Mouse (Mus musculus) myocyte (in vitro differentiated cells): ENCODE data around the gene Nudt22.

Experiments used
- CEBPB ChIP-seq: IDR thresholded peaks from 2 replicates; pipeline ENCODE4 v1.6.1; 2011; ENCODE audit warnings: mild to moderate bottlenecking, moderate library complexity; ENCODE audit not compliant: poor library complexity, insufficient read depth, severe bottlenecking
- E2F4 ChIP-seq: IDR thresholded peaks from one replicate; pipeline ENCODE4 v1.6.1; 2011; ENCODE audit warnings: mild to moderate bottlenecking, control low read depth, moderate library complexity; ENCODE audit not compliant: insufficient read depth
- MAX ChIP-seq: IDR thresholded peaks from one replicate; pipeline ENCODE4 v1.6.1; 2011; ENCODE audit warnings: low read depth, mild to moderate bottlenecking, control low read depth
- MYOG ChIP-seq, 3 experiments: IDR thresholded peaks; one replicate each; pipeline ENCODE4 v1.6.1; 2011; ENCODE audit warnings: control low read depth in 2 of 3, low read depth in 2 of 3, mild to moderate bottlenecking in 2 of 3; ENCODE audit not compliant: insufficient read length in 2 of 3, control insufficient read depth in 1 of 3, insufficient read depth in 1 of 3
- POLR2A ChIP-seq: IDR thresholded peaks from one replicate; pipeline ENCODE4 v1.6.1; 2011; ENCODE audit warnings: low read depth, mild to moderate bottlenecking, control low read depth, moderate library complexity; ENCODE audit not compliant: insufficient read length
- POLR2AphosphoS2 ChIP-seq: IDR thresholded peaks from one replicate; pipeline ENCODE4 v1.6.1; 2011; ENCODE audit warnings: low read depth, control low read depth; ENCODE audit not compliant: insufficient read length
- TCF3 ChIP-seq: IDR thresholded peaks from one replicate; pipeline ENCODE4 v1.6.1; 2011; ENCODE audit warnings: low read depth, control low read depth; ENCODE audit not compliant: insufficient read length
- USF1 ChIP-seq: IDR thresholded peaks from one replicate; pipeline ENCODE4 v1.6.1; 2011; ENCODE audit warnings: low read depth, mild to moderate bottlenecking, control low read depth, moderate library complexity

GRCm38 (mm10) chr19:6987904-6988285 is 8.0 kb downstream of the Nudt22 start:
- TF ChIP-seq POLR2A = no peak
- no peak for TF ChIP-seq CEBPB
- no peak for TF ChIP-seq MAX
- TF ChIP-seq MYOG (IDR thresholded peaks at IDR 0.05; ENCODE audit: control insufficient read depth in 1 of 3, insufficient read depth in 1 of 3, insufficient read length in 2 of 3, low read depth in 2 of 3) = no peak
- TF ChIP-seq POLR2AphosphoS2 = no peak
- TF ChIP-seq E2F4 = no peak
- no peak for TF ChIP-seq USF1
- TF ChIP-seq TCF3 = no peak
